Mouse (Mus musculus) midbrain, postnatal 0 days (tissue): ENCODE results near the gene Sec11a. TPM values are rescaled to one million over a fixed set of nuclear protein-coding genes. Genes with fewer than 3 reads are reported as not detected.
A peak's percentile ranks its signal among the peaks of the same experiment; 100 is the strongest.

Experiments
- ATAC-seq: fragments of 200-750 bp; cut with Nextera tagmentation; 2 replicates; pipeline ENCODE4 v1.8.0; 2017; ENCODE audit warnings: moderate number of reproducible peaks, mild to moderate bottlenecking, moderate TSS enrichment, moderate library complexity; ENCODE audit not compliant: low FRiP score
- DNase-seq: peaks from one replicate; pipeline ENCODE4 v3.0.0-alpha.2; 2015; ENCODE audit warnings: low spot score
- H3K27ac ChIP-seq: fragments of 300-500 bp; sonication (generic); 2 replicates; pipeline ENCODE4 v1.5.1; 2014; ENCODE audit warnings: low read depth, mild to moderate bottlenecking, low read length, mixed read lengths
- H3K27me3 ChIP-seq: fragments of 300-500 bp; sonication (generic); 2 replicates; pipeline ENCODE4 v1.6.1; 2014; ENCODE audit warnings: low read length, control low read depth, mixed read lengths; ENCODE audit not compliant: insufficient read depth
- H3K36me3 ChIP-seq: fragments of 300-500 bp; sonication (generic); 2 replicates; pipeline ENCODE4 v1.6.1; 2014; ENCODE audit warnings: low read length, control low read depth, mixed read lengths; ENCODE audit not compliant: insufficient read depth
- H3K4me1 ChIP-seq: fragments of 300-500 bp; sonication (generic); 2 replicates; pipeline ENCODE4 v1.6.1; 2014; ENCODE audit warnings: mild to moderate bottlenecking, control low read depth, antibody characterized with exemption, low read length, mixed read lengths; ENCODE audit not compliant: insufficient read depth
- H3K4me2 ChIP-seq: fragments of 300-500 bp; sonication (generic); 2 replicates; pipeline ENCODE4 v1.6.1; 2014; ENCODE audit warnings: low read depth, mild to moderate bottlenecking, low read length, mixed read lengths; ENCODE audit not compliant: poor library complexity, severe bottlenecking
- H3K4me3 ChIP-seq: fragments of 300-500 bp; sonication (generic); 2 replicates; pipeline ENCODE4 v1.5.1; 2014; ENCODE audit warnings: low read depth, mild to moderate bottlenecking, low read length, moderate library complexity
- H3K9ac ChIP-seq: fragments of 300-500 bp; sonication (generic); replicated peaks from 2 replicates; pipeline ENCODE4 v1.6.1; 2014; ENCODE audit warnings: mild to moderate bottlenecking, low read length, moderate library complexity, mixed read lengths; ENCODE audit not compliant: poor library complexity, severe bottlenecking
- H3K9me3 ChIP-seq: fragments of 300-500 bp; sonication (generic); 2 replicates; pipeline ENCODE4 v1.6.1; 2016; ENCODE audit warnings: low read length, control low read depth
- CTCF ChIP-seq: IDR thresholded peaks from 2 replicates; pipeline ENCODE4 v1.5.1; 2016; ENCODE audit warnings: antibody characterized with exemption, mild to moderate bottlenecking
- WGBS: fragments of 180-500 bp; shearing (Covaris S2); extraction: QIAGEN DNeasy Blood & Tissue Kit; methylation state at CpG from one replicate; pipeline ENCODE4 v1.1.7; 2014; 5-methylcytosine and 5-hydroxymethylcytosine counted together
- polyA plus RNA-seq: library from polyadenylated mRNA; unstranded; fragments of >200 nt; fragmentation: Nextera tagmentation; extraction: Ambion mirVana; gene quantifications from 2 replicates; pipeline ENCODE4 v1.2.1, GENCODE M21; 2015
- total RNA-seq: library from RNA; depleted of rRNA; stranded (reverse); fragments of >200 nt; gene quantifications from 2 replicates; pipeline ENCODE4 v1.2.3, GENCODE M21; 2014; rRNA removed

Gene Sec11a
- total RNA-seq (54.5 and 76.9 TPM in 2 replicates), polyA plus RNA-seq (128 TPM in 2 replicates)

GRCm38 (mm10) chr7:80947445-80948350 is at the start of gene Sec11a:
TSS of gene Sec11a (minus strand) at chr7:80947780.
- ATAC-seq = peak; percentile 100
- Histone ChIP-seq H3K4me2 (peak within 1 kb of the TSS; percentile 79), H3K9me3 (no peaks in the 10 kb centered on the region), H3K27ac (peak within 1 kb of the TSS; percentile 95), H3K4me1 (peaks cover 15% of the 10 kb centered on the region; the same call in 1 of the 2 replicates), H3K9ac (peak within 1 kb of the TSS; percentile 94), H3K4me3 (peak within 1 kb of the TSS; percentile 89), H3K27me3 (no peaks in the 10 kb centered on the region), H3K36me3 (no peaks in the 10 kb centered on the region)
- peak; percentile 22; the same call in 1 of the 2 replicates for TF ChIP-seq CTCF
- peak; percentile 96 for DNase-seq
- 2% methylated on average over 43 of the region's 44 CpGs for WGBS

DNA sequence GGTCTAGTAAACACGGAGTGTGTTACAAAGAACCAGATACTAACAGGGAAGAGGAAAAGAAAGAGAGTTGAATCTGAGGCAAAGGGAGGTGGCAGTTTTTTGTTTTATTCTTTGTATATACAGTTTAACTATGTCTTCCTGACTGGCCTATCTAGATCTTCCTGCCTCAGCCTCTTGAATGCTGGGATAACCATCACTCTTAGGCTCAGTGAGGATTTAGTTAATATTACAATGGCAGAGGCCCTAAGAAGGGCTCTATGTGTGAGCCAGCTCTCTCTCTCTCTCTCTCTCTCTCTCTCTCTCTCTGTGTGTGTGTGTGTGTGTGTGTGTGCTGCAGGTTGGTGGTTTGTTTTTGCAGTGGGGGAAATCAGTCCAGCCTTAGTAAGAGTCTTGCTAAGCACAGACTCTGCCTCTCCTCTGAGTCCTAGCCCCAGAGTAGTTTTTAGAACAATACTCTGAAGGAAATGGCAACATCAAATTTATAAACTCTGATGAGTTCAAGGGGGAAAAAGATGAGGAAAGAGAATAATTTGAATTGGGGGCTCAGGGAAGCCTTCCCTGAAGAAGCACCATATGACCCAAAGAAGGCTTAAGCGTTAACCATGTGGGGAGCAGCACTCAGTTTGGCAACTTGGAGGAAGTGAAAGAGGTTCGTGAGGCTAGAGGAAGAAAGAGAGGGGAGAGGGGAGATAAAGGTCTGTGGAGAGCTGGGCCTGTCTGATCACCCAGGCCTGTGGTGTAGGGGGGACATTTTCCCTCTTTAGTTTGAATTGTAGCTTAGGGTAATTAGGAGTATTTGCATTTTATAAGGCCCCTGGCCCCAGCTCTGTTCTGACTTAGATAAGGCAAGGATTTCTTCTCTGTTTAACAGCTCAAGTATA is 47.9 kb upstream of the Sec11a start:
- H3K4me2 ChIP-seq = peak overlapping the region; percentile 90
- H3K27ac ChIP-seq = no peak overlapping the region
- no peaks in the 10 kb centered on the region for H3K36me3 ChIP-seq
- H3K27me3 ChIP-seq = no peaks in the 10 kb centered on the region
- DNase-seq = no peak
- no peak for ATAC-seq
- H3K4me3 ChIP-seq = no peak overlapping the region
- H3K4me1 ChIP-seq = 0 out of 2 replicates have a peak, but pooled peaks cover 15% of the 10 kb centered on the region
- no peak for TF ChIP-seq CTCF
- H3K9me3 ChIP-seq = no peaks in the 10 kb centered on the region
- whole genome bisulfite sequencing = 67% methylated on average over 3 of the region's 3 CpGs
- H3K9ac ChIP-seq = no peak overlapping the region

GRCm38 (mm10) chr7:80994663-80995005 is 47.1 kb upstream of the Sec11a start:
- ATAC-seq (no peak), DNase-seq (no peak)
- Histone ChIP-seq H3K4me2 (peak overlapping the region; percentile 90), H3K36me3 (no peaks in the 10 kb centered on the region), H3K4me3 (peak overlapping the region; percentile 81), H3K9me3 (no peaks in the 10 kb centered on the region), H3K9ac (peak overlapping the region; percentile 98), H3K27ac (peak overlapping the region; percentile 96; the same call in 1 of the 2 replicates), H3K27me3 (no peaks in the 10 kb centered on the region), H3K4me1 (0 out of 2 replicates have a peak, but pooled peaks cover 15% of the 10 kb centered on the region)
- WGBS = 39% methylated on average over 6 of the region's 6 CpGs
- TF ChIP-seq CTCF = no peak

GRCm38 (mm10) chr7:80993834-80994662 is 46.5 kb upstream of the Sec11a start:
- Histone ChIP-seq H3K27ac (peak overlapping the region; percentile 96), H3K36me3 (no peaks in the 10 kb centered on the region), H3K9ac (peak overlapping the region; percentile 98), H3K4me2 (peak overlapping the region; percentile 90), H3K27me3 (no peaks in the 10 kb centered on the region), H3K4me3 (peak overlapping the region; percentile 81), H3K4me1 (0 out of 2 replicates have a peak, but pooled peaks cover 15% of the 10 kb centered on the region), H3K9me3 (no peaks in the 10 kb centered on the region)
- ATAC-seq (peak; percentile 85), DNase-seq (peak; percentile 60)
- TF ChIP-seq CTCF = peak; percentile 22; the same call in 1 of the 2 replicates
- WGBS = 2% methylated on average over 33 of the region's 58 CpGs
